Mouse (Mus musculus): ENCODE results near the gene Thap2.

GRCm38 (mm10) chr10:115361840-115362622, 22.2 kb downstream of the Thap2 start, which contains the start of gene Tmem19:
- peak; percentile 61; the same call in 1 of the 2 replicates for TF ChIP-seq POLR2A (IDR thresholded peaks at IDR 0.05; ENCODE audit: borderline replicate concordance, low read depth, low read length)
- no peak for TF ChIP-seq CTCF (IDR thresholded peaks at IDR 0.05; ENCODE audit: low read depth, low read length)

Measured in bone marrow macrophage, adult 2 months (primary cell).